Mouse (Mus musculus): ENCODE measurements around the gene Ifrd2.

GRCm38 (mm10) chr9:107550491-107551116 is 36.8 kb upstream of the Ifrd2 start:
- no peak for TF ChIP-seq CEBPB (IDR thresholded peaks at IDR 0.05; ENCODE audit: low read depth)
- no peak for TF ChIP-seq CTCF (IDR thresholded peaks at IDR 0.05; ENCODE audit: control insufficient read depth, insufficient read depth, insufficient read length)
